Mouse (Mus musculus): Measurements from ENCODE around the gene Slc35e3. TPM values are rescaled to one million over a fixed set of nuclear protein-coding genes. Genes with fewer than 3 reads are reported as not detected.
"Not testable (repeated sequence)": the region's sequence is repeated elsewhere in the genome, so short reads cannot be mapped to it uniquely, and the experiment has no call there.

The Slc35e3 gene
- total RNA-seq, 2 experiments from 2014 or later: 7.8 to 8.2 TPM

DNA sequence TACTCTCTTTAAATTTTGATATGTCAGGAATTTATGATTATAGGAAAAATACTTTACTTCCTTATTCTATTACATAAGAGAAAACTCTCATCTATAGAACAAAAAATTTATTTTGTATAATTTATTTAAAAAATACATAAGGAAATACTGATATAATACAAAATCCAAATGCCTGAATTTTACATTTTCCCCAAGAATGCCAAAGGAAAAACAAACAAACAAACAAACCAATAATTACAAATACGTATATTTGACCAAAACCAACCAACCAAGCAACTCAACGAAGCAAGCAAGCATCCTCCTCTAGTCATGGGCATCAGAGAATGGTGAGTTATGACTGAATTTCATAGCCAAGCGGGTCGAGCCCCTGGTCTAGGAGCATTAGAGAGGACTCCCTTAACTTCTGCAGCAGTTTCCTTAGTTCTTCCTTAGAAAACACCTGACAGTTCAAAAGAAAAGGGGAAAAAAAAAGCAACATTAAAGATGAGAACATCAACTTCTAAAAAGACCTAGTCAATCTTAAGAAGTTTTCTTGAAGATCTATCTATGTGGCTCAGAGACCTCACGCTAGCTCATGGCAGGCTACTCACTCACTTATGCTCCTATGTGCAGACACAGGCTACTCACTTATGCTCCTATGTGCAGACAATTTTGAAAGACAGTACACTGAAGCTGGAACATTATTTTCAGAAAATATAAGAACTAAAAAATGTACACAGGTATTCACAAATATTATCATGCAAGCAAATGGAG lies 4.5 kb upstream of the Slc35e3 start:
- DNase-seq: no peak

DNA sequence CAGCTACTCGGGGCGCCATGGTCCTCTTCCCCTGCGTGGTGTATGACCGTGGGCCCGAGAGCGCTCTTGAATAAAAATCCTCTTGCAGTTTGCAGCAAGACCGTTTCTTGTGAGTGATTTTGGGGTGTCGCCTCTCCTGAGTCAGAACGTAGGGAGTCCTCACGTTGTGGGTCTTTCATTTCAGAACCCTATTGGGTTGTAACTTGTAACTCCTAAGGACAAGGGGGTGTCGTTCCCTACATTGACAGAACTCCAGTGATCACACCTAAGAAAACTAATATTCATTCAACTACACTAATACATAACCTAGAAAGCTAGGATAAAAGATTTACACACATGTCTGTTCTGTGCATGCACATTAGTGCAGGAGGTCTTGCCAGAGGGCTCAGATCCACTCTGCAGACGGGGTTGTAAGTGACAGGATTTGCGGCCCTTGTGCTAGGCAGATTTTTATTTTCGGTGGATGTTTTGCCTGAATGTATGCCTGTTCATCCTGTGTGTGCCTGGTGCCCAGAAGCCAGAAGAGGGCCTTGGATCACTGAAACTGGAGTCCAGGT lies 3.7 kb upstream of the Slc35e3 start:
- no peak for DNase-seq

DNA sequence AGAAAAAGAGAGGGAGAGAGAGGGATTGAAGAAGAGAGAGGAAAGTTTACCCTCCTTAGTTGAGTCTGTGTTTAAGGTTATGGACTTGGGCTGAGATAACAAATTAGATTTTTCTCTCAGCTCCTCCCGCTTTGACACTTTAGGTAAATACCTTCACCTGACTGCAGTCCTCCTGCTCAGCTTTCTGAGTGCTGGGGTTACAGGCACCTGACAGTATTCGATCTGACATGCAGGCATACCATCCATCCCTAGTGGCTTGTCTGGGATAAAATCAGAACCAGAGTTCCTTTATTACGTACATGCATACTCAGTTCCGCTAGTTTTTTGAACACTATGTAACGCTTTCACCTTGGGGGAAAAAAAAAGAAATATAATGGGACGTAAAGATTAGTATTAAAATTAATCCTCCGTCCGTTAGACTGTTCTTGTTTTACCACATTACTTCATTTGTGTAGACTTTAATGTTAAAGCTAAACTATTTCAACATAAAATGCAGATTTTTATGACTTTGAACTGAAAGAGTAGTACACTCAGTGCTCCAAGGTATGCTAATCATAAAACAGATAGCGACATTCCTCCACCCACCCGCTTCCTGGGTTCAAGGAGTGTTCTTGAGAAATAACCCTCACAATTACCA lies 3.0 kb upstream of the Slc35e3 start:
- no peak for DNase-seq

DNA sequence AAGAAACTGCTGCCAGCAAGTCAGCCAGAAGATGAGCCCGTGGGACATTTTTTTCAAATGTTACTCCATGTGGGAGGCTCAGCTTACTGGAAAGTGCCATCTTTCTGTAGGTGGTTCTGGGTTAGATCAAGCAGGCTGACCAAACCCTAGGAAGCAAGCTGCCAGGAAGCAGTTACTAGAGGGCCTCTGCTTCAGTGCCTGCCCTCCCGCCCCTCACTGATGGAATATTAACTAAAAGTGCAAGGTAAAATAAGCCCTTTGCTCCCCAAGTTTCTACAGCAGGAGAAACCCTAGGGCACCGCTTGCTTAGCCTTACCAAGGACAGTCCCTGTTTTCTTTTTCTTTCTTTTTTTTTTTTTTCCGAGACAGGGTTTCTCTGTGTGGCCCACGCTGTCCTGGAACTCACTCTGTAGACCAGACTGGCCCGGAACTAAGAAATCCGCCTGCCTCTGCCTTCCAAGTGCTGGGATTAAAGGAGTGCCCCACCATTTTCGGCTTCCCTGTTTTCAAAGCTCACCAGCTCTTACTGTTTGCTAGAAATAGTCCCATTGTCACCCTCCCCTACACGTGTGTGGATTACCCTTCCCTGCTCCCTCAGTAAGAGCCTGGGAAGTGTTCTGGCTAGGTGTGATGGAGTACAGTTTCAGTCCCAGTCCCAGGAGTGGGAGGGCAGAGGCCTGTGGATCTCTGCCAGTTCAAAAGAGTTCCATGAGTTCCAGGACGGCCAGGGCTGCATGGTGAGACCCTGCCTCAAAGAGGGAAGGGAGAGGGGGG lies 2.3 kb upstream of the Slc35e3 start:
- no peak for DNase-seq

DNA sequence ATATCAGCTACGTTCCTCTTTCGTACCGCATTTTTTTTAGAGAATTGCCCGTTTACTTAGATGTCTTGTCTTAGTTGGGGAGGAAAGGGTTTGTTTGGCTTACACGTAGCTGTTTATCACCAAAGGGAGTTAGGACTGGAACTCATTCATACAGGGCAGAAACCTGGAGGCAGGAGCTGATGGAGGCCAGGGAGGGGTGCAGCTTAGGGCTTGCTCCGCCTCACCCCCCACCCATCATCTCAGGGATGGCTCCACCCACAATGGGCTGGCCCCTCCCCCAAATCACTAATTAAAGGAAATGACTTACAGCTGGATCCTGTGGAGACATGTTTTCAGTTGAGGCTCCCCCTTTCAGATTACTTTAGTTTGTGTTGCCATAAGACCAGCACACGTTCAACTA lies 1.5 kb upstream of the Slc35e3 start:
- DNase-seq: no peak

DNA sequence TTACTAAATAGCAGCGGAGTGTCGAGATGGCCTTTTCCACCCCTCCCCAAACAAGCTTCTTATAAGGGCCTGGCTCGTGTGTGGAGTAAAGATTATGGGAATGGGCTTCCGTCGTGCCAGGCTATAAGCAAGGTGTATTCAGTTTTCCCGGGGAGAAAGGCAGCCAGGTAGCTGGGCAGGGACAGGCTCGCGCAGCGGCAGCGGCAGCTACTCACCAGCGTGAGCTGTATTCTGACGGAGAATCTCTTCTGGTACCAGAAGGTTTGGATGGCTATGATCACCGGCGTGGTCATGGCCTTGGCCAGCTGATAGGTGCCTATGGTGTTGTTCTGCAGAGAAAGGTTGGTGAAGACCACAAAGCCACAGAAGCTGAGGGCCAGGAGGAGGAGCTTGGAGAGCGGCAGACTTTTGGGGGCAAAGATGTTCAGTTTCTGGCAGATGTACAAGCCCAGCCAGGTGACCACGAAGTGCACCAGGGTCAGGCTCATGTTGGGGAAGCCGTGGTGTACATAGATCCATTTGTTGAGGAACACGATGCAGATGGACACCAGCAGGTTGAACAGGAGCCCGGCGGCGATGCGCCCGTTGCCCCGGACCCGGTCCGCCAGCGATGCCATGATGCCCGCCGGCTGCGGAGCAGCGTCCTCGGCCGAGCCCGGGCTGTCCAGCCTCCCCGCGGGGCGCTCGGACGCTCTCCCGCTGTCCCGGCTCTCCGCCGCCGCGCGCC lies 432 bp downstream of the Slc35e3 start:
- peak in 1 of 2 experiments; percentile 45 for DNase-seq

DNA sequence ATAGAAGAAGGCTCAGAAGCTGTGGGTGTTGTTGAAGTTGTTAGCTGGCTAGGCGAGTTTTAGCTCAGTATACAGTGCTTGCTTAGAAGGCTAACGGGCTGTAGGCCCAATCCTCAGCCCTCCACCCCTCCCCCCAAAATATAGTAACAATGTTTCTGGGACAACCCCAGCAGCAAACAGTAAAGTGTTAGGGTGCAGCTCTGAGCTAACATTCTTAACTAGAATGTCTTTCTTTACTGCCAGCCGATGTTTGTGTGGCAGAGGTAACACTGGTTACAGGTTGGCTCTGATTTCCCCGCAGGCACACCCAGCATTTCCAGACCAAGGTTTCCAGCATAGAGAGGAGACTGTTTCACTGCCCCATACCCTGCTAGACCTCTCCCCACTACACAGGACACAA lies 2.2 kb downstream of the Slc35e3 start:
- DNase-seq: no peak

DNA sequence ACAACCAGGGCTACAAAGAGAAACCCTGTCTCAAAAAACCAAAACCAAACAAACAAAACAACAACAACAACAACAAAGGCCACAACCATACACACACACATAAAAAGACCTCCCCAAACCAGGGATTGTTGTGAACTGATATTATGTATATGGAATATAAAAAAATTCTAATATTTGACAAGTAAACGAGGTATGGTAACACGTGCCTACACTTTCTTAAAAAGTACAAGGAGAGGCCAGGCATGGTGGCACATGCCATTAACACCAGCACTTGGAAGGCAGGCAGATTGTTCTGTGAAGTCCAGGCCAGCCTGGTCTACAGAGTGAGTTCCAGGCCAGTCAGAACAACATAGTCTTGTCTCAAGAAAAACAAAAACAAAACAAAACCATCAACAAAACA lies 3.0 kb downstream of the Slc35e3 start:
- no peak for DNase-seq

DNA sequence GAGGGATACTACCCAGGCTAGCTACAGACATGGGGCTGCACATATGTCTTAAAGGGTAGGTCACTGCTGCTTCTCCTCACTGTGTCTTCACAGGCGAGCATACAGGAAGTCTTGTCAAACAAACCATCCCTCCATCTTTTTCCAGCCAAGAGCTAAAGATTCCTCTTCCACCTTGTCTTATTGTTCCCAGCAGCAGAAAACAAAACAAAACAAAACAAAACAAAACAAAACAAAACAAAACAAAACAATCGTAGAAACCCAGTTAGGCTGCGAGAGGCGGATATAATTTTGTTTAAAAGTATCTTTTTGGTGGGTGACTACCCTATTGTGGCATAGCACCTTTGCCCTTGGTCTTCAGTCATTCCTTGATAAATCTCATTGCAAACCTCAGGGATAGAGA lies 3.5 kb downstream of the Slc35e3 start:
- DNase-seq: no peak

DNA sequence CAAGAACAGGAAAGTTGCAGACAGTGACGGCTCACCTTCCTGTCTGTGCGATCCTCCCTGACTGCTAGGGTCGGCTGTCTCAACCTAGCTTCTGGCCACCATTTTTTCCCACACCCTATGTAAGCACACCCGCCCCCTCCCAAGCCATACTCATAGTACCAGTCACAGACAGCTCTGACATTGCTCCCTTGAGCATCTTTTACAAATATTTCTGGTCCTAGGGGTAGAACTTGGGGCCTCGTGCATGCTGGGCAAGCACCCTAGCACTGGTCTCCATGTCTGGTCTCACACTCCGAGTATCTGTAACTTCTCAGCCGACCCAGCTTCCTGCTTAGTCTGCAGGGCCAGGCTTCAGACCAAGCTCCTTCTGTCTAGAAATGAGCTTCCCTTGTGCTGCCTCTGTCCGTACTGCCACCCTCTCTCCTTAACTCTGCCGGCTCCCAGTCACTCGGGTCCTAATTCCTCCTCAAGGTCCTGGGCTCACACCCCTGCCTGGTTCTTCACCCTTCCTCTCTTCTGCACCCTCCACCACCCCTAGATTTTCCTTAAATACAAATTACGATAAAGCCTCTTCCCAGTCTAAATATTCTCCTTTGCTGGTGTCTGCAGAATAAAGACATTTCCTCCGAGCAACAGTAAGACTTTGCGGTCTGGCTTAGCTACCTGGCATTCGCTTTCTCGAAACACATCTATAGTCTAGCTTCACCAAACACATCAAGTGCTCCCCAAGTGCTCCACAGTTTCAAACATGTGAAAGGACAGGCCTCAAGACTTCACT lies 4.3 kb downstream of the Slc35e3 start:
- DNase-seq: no peak

DNA sequence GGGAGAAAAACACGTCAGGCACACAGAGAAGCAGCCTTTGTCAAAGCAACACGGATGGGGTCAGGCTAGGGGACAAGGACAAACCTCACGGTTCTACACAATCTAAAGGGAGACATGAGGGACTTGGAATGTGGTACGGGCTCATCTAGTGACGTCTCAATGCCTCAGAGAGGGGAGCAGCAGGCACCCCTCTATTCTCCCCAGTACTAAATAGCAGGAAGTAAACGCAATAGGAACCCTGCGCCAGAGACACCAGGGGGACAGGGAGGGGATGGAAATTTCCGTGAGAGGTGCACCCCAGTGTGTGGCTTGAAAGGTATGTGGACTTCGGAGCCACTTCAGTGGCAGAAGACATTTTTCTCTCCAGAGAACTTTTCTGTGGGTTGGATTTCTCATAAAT lies 5.2 kb downstream of the Slc35e3 start:
- DNase-seq: no peak

DNA sequence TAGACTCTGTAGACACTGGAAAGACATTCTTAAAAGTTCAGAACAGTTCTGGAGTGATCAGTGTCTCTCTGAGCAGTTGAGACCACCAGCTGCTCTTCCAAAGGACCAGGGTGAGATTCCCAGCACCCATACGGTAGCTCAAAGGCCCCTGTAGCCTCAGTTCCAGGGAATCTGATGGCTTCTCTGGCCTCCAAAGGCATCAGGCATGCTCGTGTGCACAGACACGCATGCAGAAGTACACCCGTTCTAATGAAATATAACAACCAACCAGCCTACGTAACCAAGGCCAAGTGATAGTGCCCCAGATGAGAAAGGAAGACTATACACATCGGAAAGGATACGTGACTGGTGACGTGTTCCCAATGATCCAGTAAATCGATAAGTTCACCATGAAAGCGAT lies 6.0 kb downstream of the Slc35e3 start:
- DNase-seq: no peak

DNA sequence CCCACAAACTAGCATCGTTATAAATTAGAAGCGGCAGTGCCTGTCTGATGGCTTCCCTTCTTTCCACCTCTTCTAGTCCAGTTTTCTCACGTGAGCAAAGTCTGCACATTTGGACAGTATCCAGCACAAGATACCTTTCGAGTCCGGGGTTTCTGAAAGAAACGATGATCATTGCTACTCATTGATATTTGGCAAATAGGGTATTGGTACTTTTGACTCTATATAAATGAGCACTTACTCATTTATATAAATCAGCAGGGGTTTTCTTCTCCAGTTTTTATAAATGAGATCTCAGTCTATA lies 6.6 kb downstream of the Slc35e3 start:
- no peak for DNase-seq

DNA sequence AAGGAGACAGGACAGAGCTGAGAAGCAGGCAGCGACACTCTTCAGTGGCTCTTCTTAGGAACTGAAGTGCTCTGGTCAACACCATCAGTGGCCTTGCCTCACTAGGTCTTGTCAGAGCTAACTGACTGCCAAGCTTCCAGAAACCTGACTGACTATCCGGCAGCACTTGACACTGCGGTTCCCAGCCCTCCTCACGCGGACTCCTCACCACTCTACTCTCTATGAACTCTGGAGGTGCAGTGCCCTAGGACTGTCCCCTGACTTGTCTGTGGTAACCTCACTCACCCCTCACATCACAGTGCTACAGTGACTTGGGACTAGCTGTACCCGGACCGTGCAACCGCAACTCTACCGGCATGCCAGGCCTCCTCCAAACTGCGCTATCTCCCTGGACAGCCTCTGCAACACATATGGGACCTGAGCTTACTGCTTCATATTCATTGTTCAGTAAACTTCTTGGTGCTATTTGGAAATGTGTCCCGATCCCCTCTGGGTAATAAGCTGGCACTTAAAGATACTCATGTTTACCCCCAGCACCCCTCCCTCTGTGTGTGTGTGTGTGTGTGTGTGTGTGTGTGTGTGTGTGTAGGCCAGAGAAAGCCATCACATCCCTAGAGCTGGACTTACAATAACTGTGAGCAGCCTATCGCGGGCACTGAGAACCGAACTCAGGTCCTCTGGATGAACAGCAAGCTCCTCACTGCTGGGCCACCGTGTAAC lies 7.1 kb downstream of the Slc35e3 start:
- DNase-seq: no peak

DNA sequence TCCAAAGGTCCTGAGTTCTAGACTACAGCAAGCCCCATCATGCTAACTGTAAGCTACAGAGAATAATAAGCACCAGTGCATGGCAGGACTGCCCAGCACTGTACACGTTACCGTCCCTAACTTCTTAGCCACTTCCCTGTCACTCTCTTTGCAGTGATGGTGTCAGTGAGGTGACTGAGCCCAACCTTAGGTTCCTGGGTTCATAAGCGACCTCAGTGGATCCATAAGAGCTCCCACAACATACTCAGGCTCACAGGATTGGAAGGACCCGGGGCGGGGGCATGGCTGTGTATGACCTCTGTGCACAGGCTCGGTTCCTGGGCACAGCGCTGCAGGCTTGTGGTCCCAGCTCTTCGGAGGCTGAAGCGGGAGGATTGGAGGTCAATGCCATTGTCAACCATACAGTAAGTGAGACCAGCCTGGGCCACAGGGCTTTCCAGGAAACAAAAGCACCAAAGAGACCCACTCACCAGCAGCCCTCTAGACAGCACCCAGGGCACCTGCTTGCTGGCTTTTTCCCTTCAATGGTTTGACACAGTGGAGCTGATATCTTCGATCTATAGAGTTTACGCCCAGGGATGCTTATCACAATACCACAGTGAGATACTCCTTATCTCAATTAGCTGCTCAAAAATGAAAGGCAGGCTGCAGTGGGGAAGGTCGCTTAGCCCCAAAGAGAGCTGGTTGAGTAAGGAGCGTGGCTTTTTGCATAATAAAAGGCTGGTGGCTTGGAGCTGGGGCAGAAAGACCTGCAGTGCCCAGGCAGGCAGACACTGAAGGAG lies 7.8 kb downstream of the Slc35e3 start:
- no peak for DNase-seq

DNA sequence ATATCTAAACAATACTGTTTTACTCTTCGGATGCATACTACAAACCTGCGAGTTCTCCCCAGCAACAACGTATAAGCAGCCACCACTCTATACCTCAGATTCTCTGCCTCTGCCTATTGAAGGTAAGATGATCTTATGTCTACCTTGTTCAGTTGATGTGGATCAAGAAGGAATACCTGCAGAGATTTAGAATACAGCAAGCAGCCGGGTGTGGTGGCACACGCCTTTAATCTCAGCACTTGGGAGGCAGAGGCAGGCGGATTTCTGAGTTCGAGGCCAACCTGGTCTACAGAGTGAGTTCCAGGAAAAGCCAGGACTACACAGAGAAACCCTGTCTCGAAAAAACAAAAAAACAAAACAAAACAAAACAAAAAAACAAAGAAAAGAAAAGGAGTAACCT lies 8.7 kb downstream of the Slc35e3 start:
- not testable (repeated sequence) for DNase-seq

DNA sequence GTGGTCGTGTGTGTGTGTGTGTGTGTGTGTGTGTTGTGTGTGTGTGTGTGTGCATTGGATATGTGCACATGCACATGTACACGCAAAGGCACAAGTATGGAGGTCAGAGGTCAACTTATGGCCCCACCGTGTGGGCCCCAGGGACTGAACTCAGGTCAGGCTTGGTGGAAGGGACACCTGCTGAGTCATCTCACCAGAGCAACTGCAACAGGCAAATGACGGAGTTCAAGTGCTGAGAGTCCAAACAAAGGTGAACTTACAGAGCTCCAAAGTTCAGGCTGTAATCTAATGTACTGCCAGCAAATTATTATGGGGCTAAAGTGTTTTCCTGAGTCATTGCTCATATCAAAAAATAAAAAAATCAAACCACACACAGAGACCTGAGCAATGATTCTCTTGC lies 9.1 kb downstream of the Slc35e3 start:
- DNase-seq: no peak

DNA sequence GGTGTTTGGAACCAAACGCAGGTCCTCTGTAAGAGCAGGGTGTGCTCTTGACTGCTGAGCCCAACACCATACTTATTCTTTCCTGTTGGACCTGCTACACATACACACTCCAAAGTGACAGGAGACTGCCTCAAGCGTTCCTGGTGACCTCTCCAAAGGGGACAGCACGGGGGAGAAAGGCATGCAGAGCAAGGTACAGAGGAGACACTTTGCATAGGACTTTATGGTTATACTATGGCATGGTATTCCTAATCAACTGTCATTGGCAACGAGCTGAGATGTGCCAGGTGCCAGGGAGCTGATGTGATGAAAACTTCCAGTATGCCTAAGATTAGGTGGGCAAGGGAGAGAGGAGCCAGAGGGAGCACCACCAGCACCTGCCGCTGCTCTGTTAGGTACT lies 9.6 kb downstream of the Slc35e3 start:
- no peak for DNase-seq

DNA sequence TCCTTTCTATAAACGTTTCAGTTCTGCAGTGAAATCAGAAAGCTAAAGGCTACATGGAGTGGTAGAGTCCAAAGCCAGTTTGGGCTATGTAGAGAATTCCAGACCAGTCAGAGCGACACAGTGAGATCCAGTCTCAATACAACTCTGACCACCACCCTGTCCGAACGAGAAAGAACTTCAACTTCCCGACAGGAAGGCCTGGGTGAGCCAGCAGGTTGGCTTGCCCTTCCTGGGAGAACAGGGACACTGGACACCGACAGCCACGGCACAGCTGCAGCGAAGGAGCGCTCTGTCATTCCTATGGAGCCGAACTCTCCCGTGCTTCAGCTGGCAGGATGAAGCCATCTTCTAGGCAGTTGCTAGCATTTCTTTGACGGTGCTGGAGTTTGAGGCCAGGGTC lies 10.8 kb downstream of the Slc35e3 start:
- DNase-seq: not testable (repeated sequence)
